Mouse (Mus musculus): Measurements from ENCODE around the gene Trim38.

GRCm38 (mm10) chr13:23743963-23744362 lies 25.8 kb upstream of the Trim38 start:
- TF ChIP-seq CTCF (IDR thresholded peaks at IDR 0.05) (no peak), EP300 (IDR thresholded peaks at IDR 0.05) (no peak)

Measured in lung, postnatal 0 days (tissue).